Mouse (Mus musculus): ENCODE data around the gene Il3ra.

The Il3ra gene

DNA sequence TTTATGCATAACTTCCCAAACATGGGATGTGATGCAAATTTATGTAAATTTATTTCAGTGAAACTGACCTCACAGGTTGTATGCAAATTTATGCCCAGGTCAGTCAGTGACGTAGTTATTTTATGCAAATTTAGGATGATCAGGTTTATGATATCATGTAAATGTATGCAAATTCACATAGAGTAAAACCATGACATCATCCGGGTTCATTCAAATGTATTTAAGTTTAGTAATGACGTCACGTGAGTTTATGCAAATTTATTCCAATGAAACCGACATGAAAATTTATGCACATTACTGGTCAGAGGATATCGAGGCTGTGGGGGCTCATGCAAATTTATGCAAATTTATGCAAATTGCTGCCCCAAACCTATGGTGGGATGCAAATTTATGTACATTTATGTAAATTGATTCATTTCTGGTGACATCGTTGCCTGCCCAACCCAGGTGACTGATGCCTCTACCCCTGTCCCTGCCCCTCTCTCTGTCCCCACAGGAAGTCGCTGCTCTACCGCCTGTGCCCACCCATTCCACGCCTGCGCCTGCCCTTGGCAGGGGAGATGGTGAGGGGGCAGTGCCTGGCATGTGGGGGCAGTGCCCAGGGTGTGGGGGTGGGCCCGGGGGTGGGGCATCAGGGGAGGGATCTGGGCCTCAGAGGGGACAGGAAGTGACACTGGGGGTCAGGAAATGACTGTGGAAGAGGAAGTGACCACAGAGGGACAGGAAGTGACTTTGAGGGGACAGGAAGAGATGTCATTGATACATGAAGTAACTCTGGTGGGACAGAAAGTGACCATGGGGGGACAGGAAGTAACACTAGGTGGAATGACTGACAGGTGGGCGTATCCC lies 8.7 kb downstream of the Il3ra start:
- peak; percentile 3 for DNase-seq (ENCODE audit: low spot score)

DNA sequence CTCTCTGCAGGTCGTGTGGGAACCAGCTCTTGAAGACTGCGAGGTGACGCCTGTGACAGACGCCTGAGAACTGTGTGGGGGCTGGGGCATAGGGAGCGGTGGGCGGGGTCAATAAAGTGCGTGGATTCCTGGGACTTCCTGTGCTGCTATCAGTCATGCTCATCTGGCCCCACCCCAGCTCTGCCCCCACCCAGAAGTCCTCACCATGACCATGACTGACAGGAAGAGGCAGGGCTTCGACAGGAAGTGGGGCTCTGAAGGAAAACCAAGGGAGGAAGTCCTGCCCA lies 9.2 kb downstream of the Il3ra start:
- DNase-seq (ENCODE audit: low spot score): no peak

DNA sequence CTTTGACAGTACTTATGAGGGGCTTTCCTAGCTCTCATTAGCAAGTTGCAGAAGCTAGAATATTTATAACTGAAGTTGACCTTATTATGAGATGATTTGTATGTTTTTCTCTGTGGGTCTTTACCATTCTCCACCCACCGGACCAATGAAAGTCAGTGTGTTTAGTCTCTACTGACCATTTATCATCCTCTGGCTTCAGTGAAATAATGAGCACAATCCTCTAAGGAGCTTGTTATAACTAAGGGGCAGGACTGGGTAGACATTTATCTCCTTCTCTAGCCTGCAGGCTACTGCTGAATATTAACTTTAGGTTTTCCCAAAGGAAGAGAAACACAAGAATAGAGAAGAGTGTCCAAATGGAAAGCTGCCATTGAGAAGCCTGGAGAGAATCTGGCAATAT lies 49.5 kb downstream of the Il3ra start:
- no peak for DNase-seq (ENCODE audit: low spot score)

DNA sequence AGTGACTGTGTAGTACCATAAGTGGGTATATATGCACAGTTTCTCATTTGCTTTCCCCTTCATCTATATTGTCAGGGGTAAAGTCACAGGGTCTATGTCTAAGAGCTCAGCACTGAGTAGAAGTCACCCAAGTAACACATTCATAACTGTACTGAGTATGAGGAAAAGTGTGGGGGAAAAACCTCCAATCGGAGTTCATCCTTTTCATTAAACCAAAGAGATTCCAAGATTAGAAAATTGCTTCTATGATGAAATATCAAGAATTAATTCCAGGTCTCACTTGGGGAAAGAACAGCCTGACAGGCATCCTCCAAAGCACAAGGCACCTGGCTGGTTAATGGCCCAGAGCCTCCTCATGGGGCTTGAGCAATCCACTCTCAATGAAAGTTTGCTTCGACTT lies 54.9 kb downstream of the Il3ra start, which contains the start of gene Olfr721-ps1:
Olfr721-ps1 (plus strand) TSS at position 301 of the 400 bp plus-strand sequence.
- no peak for DNase-seq (ENCODE audit: low spot score)

Data from embryo, embryonic 10 days (tissue).